Mouse (Mus musculus): ENCODE data around the gene Polr2b. TPM values are rescaled to one million over a fixed set of nuclear protein-coding genes. Genes with fewer than 3 reads are reported as not detected.
A peak's percentile ranks its signal among the peaks of the same experiment; 100 is the strongest.

Polr2b gene
- polyA plus RNA-seq, 1 experiment from 2014 or later, result 40.4 TPM

- no peak for ATAC-seq (replicated peaks; ENCODE audit: extremely low read depth, insufficient read depth, low FRiP score)
- no peaks in the 10 kb centered on the region for H3K9me3 ChIP-seq (replicated peaks; ENCODE audit: control insufficient read depth, low read length)
- H3K36me3 ChIP-seq (ENCODE audit: control insufficient read depth, insufficient read depth), result peaks cover 18% of the 10 kb centered on the region
- no peak overlapping the region for H3K9ac ChIP-seq (ENCODE audit: low read length)
- peaks cover 8% of the 10 kb centered on the region; the same call in 1 of the 2 replicates for H3K4me1 ChIP-seq (ENCODE audit: control insufficient read depth, insufficient read depth, low read length)
- no peaks in the 10 kb centered on the region for H3K27me3 ChIP-seq (ENCODE audit: control insufficient read depth, insufficient read depth, low read length)
- H3K27ac ChIP-seq (ENCODE audit: low read length), result no peak overlapping the region
- 73% methylated on average over 6 of the region's 6 CpGs for WGBS
- no peak overlapping the region for H3K4me3 ChIP-seq (ENCODE audit: low read length)
- no peak overlapping the region for H3K4me2 ChIP-seq (ENCODE audit: low read depth, low read length)
Observed at GRCm38 (mm10) chr5:77287901-77288300, 22.0 kb upstream of the Polr2b start.

- Histone ChIP-seq H3K27me3 (ENCODE audit: control insufficient read depth, insufficient read depth, low read length) (no peaks in the 10 kb centered on the region), H3K9me3 (replicated peaks; ENCODE audit: control insufficient read depth, low read length) (no peaks in the 10 kb centered on the region), H3K4me3 (ENCODE audit: low read length) (no peak overlapping the region), H3K27ac (ENCODE audit: low read length) (no peak overlapping the region), H3K4me2 (ENCODE audit: low read depth, low read length) (no peak overlapping the region), H3K36me3 (ENCODE audit: control insufficient read depth, insufficient read depth) (peaks cover 24% of the 10 kb centered on the region), H3K4me1 (ENCODE audit: control insufficient read depth, insufficient read depth, low read length) (peaks cover 8% of the 10 kb centered on the region; the same call in 1 of the 2 replicates), H3K9ac (ENCODE audit: low read length) (no peak overlapping the region)
- no peak for ATAC-seq (replicated peaks; ENCODE audit: extremely low read depth, insufficient read depth, low FRiP score)
- WGBS, result 63% methylated on average over 8 of the region's 8 CpGs
Observed at GRCm38 (mm10) chr5:77289686-77290085, 20.3 kb upstream of the Polr2b start.

- Histone ChIP-seq H3K4me2 (ENCODE audit: low read depth, low read length) (no peak overlapping the region), H3K27me3 (ENCODE audit: control insufficient read depth, insufficient read depth, low read length) (no peaks in the 10 kb centered on the region), H3K36me3 (ENCODE audit: control insufficient read depth, insufficient read depth) (peaks cover 28% of the 10 kb centered on the region)
Observed at GRCm38 (mm10) chr5:77290606-77291005, 19.3 kb upstream of the Polr2b start.

GRCm38 (mm10) chr5:77292803-77293522 lies 17.0 kb upstream of the Polr2b start:
- Histone ChIP-seq H3K4me2 (ENCODE audit: low read depth, low read length) (no peak overlapping the region), H3K36me3 (ENCODE audit: control insufficient read depth, insufficient read depth) (peaks cover 39% of the 10 kb centered on the region), H3K27ac (ENCODE audit: low read length) (no peak overlapping the region), H3K27me3 (ENCODE audit: control insufficient read depth, insufficient read depth, low read length) (no peaks in the 10 kb centered on the region), H3K4me1 (ENCODE audit: control insufficient read depth, insufficient read depth, low read length) (no peaks in the 10 kb centered on the region), H3K9ac (ENCODE audit: low read length) (no peak overlapping the region), H3K9me3 (replicated peaks; ENCODE audit: control insufficient read depth, low read length) (no peaks in the 10 kb centered on the region), H3K4me3 (ENCODE audit: low read length) (no peak overlapping the region)
- 83% methylated on average over 7 of the region's 7 CpGs for WGBS
- ATAC-seq (replicated peaks; ENCODE audit: extremely low read depth, insufficient read depth, low FRiP score), result no peak

More at GRCm38 (mm10) chr5:77290606-77291005, 19.3 kb upstream of the Polr2b start:
- ATAC-seq (replicated peaks; ENCODE audit: extremely low read depth, insufficient read depth, low FRiP score), result no peak
- Histone ChIP-seq H3K4me1 (ENCODE audit: control insufficient read depth, insufficient read depth, low read length) (peaks cover 8% of the 10 kb centered on the region; the same call in 1 of the 2 replicates), H3K9ac (ENCODE audit: low read length) (no peak overlapping the region), H3K4me3 (ENCODE audit: low read length) (no peak overlapping the region), H3K27ac (ENCODE audit: low read length) (no peak overlapping the region), H3K9me3 (replicated peaks; ENCODE audit: control insufficient read depth, low read length) (no peaks in the 10 kb centered on the region)
- 90% methylated on average over 2 of the region's 2 CpGs for WGBS

GRCm38 (mm10) chr5:77299486-77299885 lies 10.5 kb upstream of the Polr2b start:
- ATAC-seq (replicated peaks; ENCODE audit: extremely low read depth, insufficient read depth, low FRiP score), result no peak
- Histone ChIP-seq H3K9me3 (replicated peaks; ENCODE audit: control insufficient read depth, low read length) (no peaks in the 10 kb centered on the region), H3K27me3 (ENCODE audit: control insufficient read depth, insufficient read depth, low read length) (no peaks in the 10 kb centered on the region), H3K9ac (ENCODE audit: low read length) (no peak overlapping the region), H3K4me1 (ENCODE audit: control insufficient read depth, insufficient read depth, low read length) (no peaks in the 10 kb centered on the region), H3K4me3 (ENCODE audit: low read length) (no peak overlapping the region), H3K36me3 (ENCODE audit: control insufficient read depth, insufficient read depth) (peaks cover 36% of the 10 kb centered on the region), H3K27ac (ENCODE audit: low read length) (no peak overlapping the region), H3K4me2 (ENCODE audit: low read depth, low read length) (no peak overlapping the region)
- WGBS, result 87% methylated on average over 2 of the region's 2 CpGs

GRCm38 (mm10) chr5:77301296-77301903 lies 8.5 kb upstream of the Polr2b start:
- Histone ChIP-seq H3K4me3 (ENCODE audit: low read length) (no peak overlapping the region), H3K27ac (ENCODE audit: low read length) (no peak overlapping the region), H3K36me3 (ENCODE audit: control insufficient read depth, insufficient read depth) (peaks cover 34% of the 10 kb centered on the region), H3K9ac (ENCODE audit: low read length) (no peak overlapping the region), H3K4me2 (ENCODE audit: low read depth, low read length) (no peak overlapping the region), H3K4me1 (ENCODE audit: control insufficient read depth, insufficient read depth, low read length) (no peaks in the 10 kb centered on the region), H3K27me3 (ENCODE audit: control insufficient read depth, insufficient read depth, low read length) (no peaks in the 10 kb centered on the region), H3K9me3 (replicated peaks; ENCODE audit: control insufficient read depth, low read length) (no peaks in the 10 kb centered on the region)
- no peak for ATAC-seq (replicated peaks; ENCODE audit: extremely low read depth, insufficient read depth, low FRiP score)
- 71% methylated on average over 6 of the region's 6 CpGs for WGBS

- Histone ChIP-seq H3K4me2 (ENCODE audit: low read depth, low read length) (peak overlapping the region; percentile 90), H3K4me1 (ENCODE audit: control insufficient read depth, insufficient read depth, low read length) (peaks cover 21% of the 10 kb centered on the region), H3K27me3 (ENCODE audit: control insufficient read depth, insufficient read depth, low read length) (no peaks in the 10 kb centered on the region), H3K36me3 (ENCODE audit: control insufficient read depth, insufficient read depth) (peaks cover 17% of the 10 kb centered on the region), H3K27ac (ENCODE audit: low read length) (no peak overlapping the region), H3K9me3 (replicated peaks; ENCODE audit: control insufficient read depth, low read length) (no peaks in the 10 kb centered on the region), H3K4me3 (ENCODE audit: low read length) (peak overlapping the region; percentile 95; the same call in 1 of the 2 replicates), H3K9ac (ENCODE audit: low read length) (no peak overlapping the region)
- WGBS, result 75% methylated on average over 5 of the region's 5 CpGs
- ATAC-seq (replicated peaks; ENCODE audit: extremely low read depth, insufficient read depth, low FRiP score), result no peak
Observed at GRCm38 (mm10) chr5:77307821-77308553, 2.0 kb upstream of the Polr2b start.

GRCm38 (mm10) chr5:77309051-77309906 lies 668 bp upstream of the Polr2b start:
- H3K27ac ChIP-seq (ENCODE audit: low read length), result peak overlapping the region; percentile 23; the same call in 1 of the 2 replicates

More at GRCm38 (mm10) chr5:77309051-77309906, 668 bp upstream of the Polr2b start:
- no peaks in the 10 kb centered on the region for H3K27me3 ChIP-seq (ENCODE audit: control insufficient read depth, insufficient read depth, low read length)
- WGBS, result under 1% methylated on average over 74 of the region's 76 CpGs
- peaks cover 21% of the 10 kb centered on the region for H3K4me1 ChIP-seq (ENCODE audit: control insufficient read depth, insufficient read depth, low read length)
- ATAC-seq (replicated peaks; ENCODE audit: extremely low read depth, insufficient read depth, low FRiP score), result 0 out of 2 replicates have a peak, but pooled peaks have one; percentile 4
- no peaks in the 10 kb centered on the region; the same call in 1 of the 2 replicates for H3K9me3 ChIP-seq (replicated peaks; ENCODE audit: control insufficient read depth, low read length)
- peaks cover 24% of the 10 kb centered on the region for H3K36me3 ChIP-seq (ENCODE audit: control insufficient read depth, insufficient read depth)
- peak overlapping the region; percentile 90 for H3K4me2 ChIP-seq (ENCODE audit: low read depth, low read length)
- H3K4me3 ChIP-seq (ENCODE audit: low read length), result peak overlapping the region; percentile 95
- H3K9ac ChIP-seq (ENCODE audit: low read length), result peak overlapping the region; percentile 95
